Mouse (Mus musculus) lung, embryonic 14.5 days (tissue): ENCODE results near the gene Dpep2nb. TPM values are rescaled to one million over a fixed set of nuclear protein-coding genes. Genes with fewer than 3 reads are reported as not detected.
"Not testable (repeated sequence)": the region's sequence is repeated elsewhere in the genome, so short reads cannot be mapped to it uniquely, and the experiment has no call there.

ENCODE experiments used
- ATAC-seq: fragments of 200-750 bp; cut with Nextera tagmentation; 2 replicates; pipeline ENCODE4 v1.8.0; 2017; ENCODE audit warnings: mild to moderate bottlenecking, moderate TSS enrichment, moderate library complexity; ENCODE audit not compliant: insufficient read depth
- DNase-seq: peaks from one replicate; pipeline ENCODE4 v3.0.0-alpha.2; 2015
- H3K27ac ChIP-seq: fragments of 300-500 bp; sonication (generic); 2 replicates; pipeline ENCODE4 v1.5.1; 2014; ENCODE audit warnings: low read depth, mild to moderate bottlenecking, moderate library complexity
- H3K27me3 ChIP-seq: fragments of 300-500 bp; sonication (generic); 2 replicates; pipeline ENCODE4 v1.6.1; 2014; ENCODE audit warnings: low read length, control low read depth; ENCODE audit not compliant: insufficient read depth
- H3K36me3 ChIP-seq: fragments of 300-500 bp; sonication (generic); 2 replicates; pipeline ENCODE4 v1.6.1; 2014; ENCODE audit warnings: control low read depth; ENCODE audit not compliant: insufficient read depth
- H3K4me1 ChIP-seq: fragments of 300-500 bp; sonication (generic); 2 replicates; pipeline ENCODE4 v1.6.1; 2014; ENCODE audit warnings: antibody characterized with exemption, control low read depth; ENCODE audit not compliant: insufficient read depth
- H3K4me2 ChIP-seq: fragments of 300-500 bp; sonication (generic); 2 replicates; pipeline ENCODE4 v1.6.1; 2014; ENCODE audit warnings: mild to moderate bottlenecking
- H3K4me3 ChIP-seq: fragments of 300-500 bp; sonication (generic); 2 replicates; pipeline ENCODE4 v1.5.1; 2014; ENCODE audit warnings: low read depth, low read length
- H3K9ac ChIP-seq: fragments of 300-500 bp; sonication (generic); 2 replicates; pipeline ENCODE4 v1.6.1; 2014
- H3K9me3 ChIP-seq: fragments of 300-500 bp; sonication (generic); 2 replicates; pipeline ENCODE4 v1.6.1; 2016; ENCODE audit warnings: low read depth, low read length, control low read depth
- CTCF ChIP-seq: IDR thresholded peaks from 2 replicates; pipeline ENCODE4 v1.5.1; 2016; ENCODE audit warnings: antibody characterized with exemption, low read depth
- WGBS: fragments of 180-500 bp; shearing (Covaris S2); extraction: QIAGEN DNeasy Blood & Tissue Kit; methylation state at CpG from one replicate; pipeline ENCODE4 v1.1.7; 2014; 5-methylcytosine and 5-hydroxymethylcytosine counted together
- polyA plus RNA-seq: library from polyadenylated mRNA; unstranded; fragments of >200 nt; fragmentation: Nextera tagmentation; extraction: Ambion mirVana; gene quantifications from 2 replicates; pipeline ENCODE4 v1.2.1, GENCODE M21; 2014

Gene Dpep2nb
- polyA plus RNA-seq, 1 experiment from 2014 or later = not detected

DNA sequence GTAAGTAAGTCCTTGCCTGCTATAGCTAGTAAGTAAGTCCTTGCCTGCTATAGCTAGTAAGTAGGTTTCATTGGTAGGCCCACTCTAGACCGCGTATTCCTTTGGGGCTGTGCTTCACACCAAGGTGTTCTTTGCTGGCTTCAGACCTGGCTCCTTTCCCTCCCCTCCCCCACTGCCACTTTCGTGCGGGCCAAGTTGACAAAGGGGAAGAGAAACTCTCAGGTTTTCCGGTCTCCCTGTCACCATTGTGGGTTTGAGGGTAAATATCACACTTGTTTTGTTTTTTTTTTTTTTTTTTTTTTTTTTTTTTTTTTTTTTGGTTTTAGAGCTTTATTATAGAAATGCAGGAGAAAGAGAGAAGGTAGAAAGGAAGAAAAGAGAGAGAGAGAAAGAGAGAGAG lies 13.3 kb downstream of the Dpep2nb start:
- ATAC-seq (no peak), DNase-seq (no peak)
- no peak for TF ChIP-seq CTCF
- Histone ChIP-seq H3K27ac (no peak overlapping the region), H3K27me3 (no peaks in the 10 kb centered on the region), H3K36me3 (no peaks in the 10 kb centered on the region), H3K4me1 (no peaks in the 10 kb centered on the region), H3K4me3 (no peak overlapping the region), H3K9me3 (no peaks in the 10 kb centered on the region), H3K4me2 (no peak overlapping the region), H3K9ac (no peak overlapping the region)
- WGBS = 50% methylated on average over 5 of the region's 5 CpGs

DNA sequence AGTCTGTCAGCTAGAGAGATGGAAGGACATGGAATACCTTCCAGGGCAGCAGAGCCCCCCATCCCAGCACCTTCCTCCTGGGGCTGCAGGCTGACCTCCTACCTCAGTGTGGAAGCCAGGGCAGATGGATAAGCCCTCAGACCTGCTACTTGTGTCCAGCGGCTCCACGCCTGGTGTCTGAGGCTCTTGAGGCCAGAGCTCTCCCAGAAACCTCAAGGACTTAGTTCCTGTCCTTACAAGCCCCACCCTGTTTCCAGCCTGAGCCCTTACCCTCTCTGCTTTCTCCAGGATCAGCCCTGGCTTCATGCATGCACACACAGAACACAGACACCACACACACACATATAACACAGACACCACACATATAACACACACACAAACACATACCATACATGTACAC lies 14.2 kb downstream of the Dpep2nb start:
- TF ChIP-seq CTCF = no peak
- H3K4me3 ChIP-seq = no peak overlapping the region
- 0 out of 2 replicates have a peak overlapping the region, but pooled peaks have one; percentile 10 for H3K4me2 ChIP-seq
- no peaks in the 10 kb centered on the region for H3K36me3 ChIP-seq
- no peaks in the 10 kb centered on the region for H3K4me1 ChIP-seq
- peak overlapping the region; percentile 2; the same call in 1 of the 2 replicates for H3K9ac ChIP-seq
- DNase-seq (peak; percentile 9), ATAC-seq (peak; percentile 30; the same call in 1 of the 2 replicates)
- no peak overlapping the region for H3K27ac ChIP-seq
- no peaks in the 10 kb centered on the region for H3K9me3 ChIP-seq
- H3K27me3 ChIP-seq = no peaks in the 10 kb centered on the region
- WGBS = 76% methylated on average over 2 of the region's 2 CpGs

DNA sequence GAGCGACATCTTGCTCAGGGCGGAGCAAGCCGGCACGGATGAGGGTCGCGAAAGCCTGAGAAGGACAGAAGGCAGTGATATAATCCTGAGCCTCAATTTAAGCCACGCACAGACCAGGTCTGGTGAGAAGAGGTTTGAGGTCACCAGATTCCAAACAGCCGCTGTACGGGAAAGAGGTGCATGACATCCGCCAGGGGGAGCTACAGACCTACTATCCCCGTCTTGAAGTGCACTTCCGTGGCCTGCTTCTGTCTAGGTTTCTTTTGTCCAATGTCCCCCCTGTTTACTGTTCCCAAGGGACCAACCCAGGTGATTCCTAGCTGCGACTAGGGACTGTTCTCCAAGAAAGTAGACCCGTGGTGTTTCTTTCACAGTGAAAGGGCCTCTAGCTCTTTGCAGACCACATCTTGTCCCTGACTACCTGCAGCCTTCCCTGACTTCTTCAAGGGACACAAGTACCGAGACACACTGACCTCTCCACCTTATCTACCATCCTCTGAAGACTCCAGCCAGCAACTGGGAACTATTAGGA lies 14.9 kb downstream of the Dpep2nb start, which contains the start of gene Dus2:
Gene Dus2, plus strand, starts transcription at position 482 of the 532 bp plus-strand sequence.
- no peaks in the 10 kb centered on the region for H3K36me3 ChIP-seq
- peak; percentile 96 for TF ChIP-seq CTCF
- no peak within 1 kb of the TSS for H3K4me3 ChIP-seq
- no peaks in the 10 kb centered on the region for H3K4me1 ChIP-seq
- H3K9me3 ChIP-seq = no peaks in the 10 kb centered on the region
- peak within 1 kb of the TSS; percentile 34; the same call in 1 of the 2 replicates for H3K4me2 ChIP-seq
- H3K27ac ChIP-seq = no peak within 1 kb of the TSS
- ATAC-seq (peak; percentile 75), DNase-seq (peak; percentile 94)
- no peaks in the 10 kb centered on the region for H3K27me3 ChIP-seq
- 8% methylated on average over 15 of the region's 15 CpGs for WGBS
- peak within 1 kb of the TSS; percentile 2; the same call in 1 of the 2 replicates for H3K9ac ChIP-seq

DNA sequence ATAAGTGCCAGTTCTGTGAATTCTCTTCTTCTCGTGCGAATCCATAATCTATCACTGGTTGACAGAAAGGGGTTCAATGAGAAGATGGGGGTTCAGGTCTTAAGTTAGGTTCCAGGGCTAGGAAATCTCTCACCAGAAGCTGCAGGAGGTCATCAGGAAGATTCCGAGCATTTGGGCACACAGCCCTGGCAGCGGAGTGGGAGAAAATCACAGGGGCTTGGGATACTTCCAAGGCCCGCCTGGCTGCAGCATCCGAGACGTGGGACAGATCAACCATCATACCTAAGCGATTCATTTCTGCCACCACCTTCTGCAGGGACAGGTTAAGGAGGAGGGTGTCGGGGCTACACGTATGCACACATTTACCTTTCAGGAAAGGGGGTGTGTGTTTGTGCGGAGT lies 17.2 kb downstream of the Dpep2nb start:
- WGBS = 82% methylated on average over 11 of the region's 11 CpGs
- H3K27ac ChIP-seq = no peak overlapping the region
- no peaks in the 10 kb centered on the region for H3K4me1 ChIP-seq

DNA sequence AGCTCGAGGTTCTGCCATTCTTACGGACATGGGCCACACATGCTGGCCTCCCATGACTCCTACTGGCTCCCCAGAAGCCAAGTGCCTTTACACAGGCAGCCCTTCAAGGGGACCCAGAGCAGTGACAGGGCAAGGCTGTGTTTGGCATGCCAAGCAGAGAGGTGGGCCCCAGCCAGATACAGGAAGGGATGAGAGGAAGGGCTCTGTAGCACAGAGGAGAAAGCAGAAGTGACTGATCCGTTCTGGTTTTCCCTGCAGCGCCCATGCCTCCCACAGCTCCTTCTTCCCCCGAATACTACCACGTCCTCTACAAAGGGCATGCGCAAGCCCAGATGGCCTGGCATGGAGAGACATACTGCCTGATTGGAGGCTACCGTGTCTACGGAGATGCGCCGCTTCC lies 22.4 kb downstream of the Dpep2nb start:
- not testable (repeated sequence) for H3K27ac ChIP-seq, H3K4me3 ChIP-seq, H3K4me1 ChIP-seq, H3K9ac ChIP-seq, H3K27me3 ChIP-seq, H3K36me3 ChIP-seq, ATAC-seq, DNase-seq, H3K4me2 ChIP-seq, H3K9me3 ChIP-seq
- 77% methylated on average over 11 of the region's 11 CpGs for WGBS

More for the DNA sequence above, 17.2 kb downstream of the Dpep2nb start:
- DNase-seq (no peak), ATAC-seq (no peak)
- no peaks in the 10 kb centered on the region for H3K9me3 ChIP-seq
- H3K4me3 ChIP-seq = no peak overlapping the region
- H3K9ac ChIP-seq = no peak overlapping the region
- no peaks in the 10 kb centered on the region for H3K27me3 ChIP-seq
- H3K4me2 ChIP-seq = no peak overlapping the region
- H3K36me3 ChIP-seq = no peaks in the 10 kb centered on the region
- TF ChIP-seq CTCF = no peak

DNA sequence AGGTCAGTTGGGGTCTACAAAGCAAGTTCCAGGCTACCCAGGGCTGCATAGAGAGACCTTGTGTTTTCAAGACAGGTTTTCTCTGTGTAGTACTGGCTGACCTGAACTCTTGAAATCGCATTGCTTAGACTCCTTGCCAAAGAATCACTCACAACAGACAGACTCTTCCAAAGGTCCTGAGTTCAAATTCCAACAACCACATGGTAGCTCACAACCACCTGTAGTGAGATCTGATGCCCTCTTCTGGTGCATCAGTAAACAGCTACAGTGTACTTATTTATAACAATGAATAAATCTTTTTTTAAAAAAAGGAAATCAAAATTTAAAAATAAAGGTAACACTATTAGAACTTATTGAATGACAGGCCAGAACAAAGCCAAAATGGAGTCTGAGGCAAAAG lies 24.6 kb downstream of the Dpep2nb start:
- Histone ChIP-seq H3K4me1 (no peaks in the 10 kb centered on the region), H3K27me3 (no peaks in the 10 kb centered on the region), H3K9me3 (no peaks in the 10 kb centered on the region), H3K4me2 (no peak overlapping the region), H3K9ac (no peak overlapping the region), H3K36me3 (no peaks in the 10 kb centered on the region), H3K4me3 (no peak overlapping the region), H3K27ac (no peak overlapping the region)
- no peak for TF ChIP-seq CTCF
- 88% methylated on average over 1 of the region's 1 CpGs for whole genome bisulfite sequencing
- DNase-seq (no peak), ATAC-seq (no peak)

DNA sequence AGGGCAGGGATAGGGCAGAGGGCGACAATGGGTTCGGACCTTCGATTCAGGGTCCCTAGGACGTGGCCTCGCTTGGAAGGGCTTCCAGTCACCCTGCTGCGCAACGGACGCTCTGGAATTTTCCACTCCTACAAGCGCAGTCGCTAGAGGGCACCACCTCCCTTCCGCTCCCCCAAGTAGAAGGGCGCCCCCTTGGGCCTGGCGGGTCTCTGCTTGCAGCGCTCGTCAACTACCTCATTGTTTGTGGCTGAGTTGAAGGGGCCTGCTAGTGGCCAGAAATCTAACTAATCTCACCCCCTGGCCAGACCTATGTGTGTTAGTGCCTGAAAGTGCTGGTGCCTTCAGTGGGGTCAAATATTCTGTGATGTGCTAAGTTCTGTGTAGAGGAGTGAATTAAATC lies 26.4 kb downstream of the Dpep2nb start, which contains the start of gene Dpep3:
Gene Dpep3, minus strand, starts transcription at position 105 of the 400 bp plus-strand sequence.
- no peak within 1 kb of the TSS for H3K4me2 ChIP-seq
- H3K4me1 ChIP-seq = no peaks in the 10 kb centered on the region
- H3K27me3 ChIP-seq = no peaks in the 10 kb centered on the region
- no peaks in the 10 kb centered on the region for H3K9me3 ChIP-seq
- no peaks in the 10 kb centered on the region for H3K36me3 ChIP-seq
- H3K9ac ChIP-seq = no peak within 1 kb of the TSS
- WGBS = 91% methylated on average over 15 of the region's 15 CpGs
- H3K4me3 ChIP-seq = no peak within 1 kb of the TSS
- no peak for DNase-seq
- ATAC-seq = no peak
- no peak within 1 kb of the TSS for H3K27ac ChIP-seq
- TF ChIP-seq CTCF = no peak
